Comparison of ENCODE assay signal across 23 mouse cellular contexts in genomic region chr16:52164246-52164645, GRCm38 (mm10).
DNase-seq lines count a peak whose midpoint lies in the region; ATAC-seq and TF ChIP-seq lines count a peak whose summit lies in the region.
"Had no signal": no experiment of that assay in that cellular context is flagged by ENCODE, and none has a peak within 500 bp of the region (broad histone marks: within the 10 kb centered on the region; RNA-seq: fewer than 3 reads in every experiment).

No protein-coding gene starts in this region.

- TF ChIP-seq CTCF in midbrain, postnatal 0 days (IDR thresholded peaks at IDR 0.05): no peak

- H3K9me3 ChIP-seq in midbrain, embryonic 13.5 days: no peaks in the 10 kb centered on the region
- no peaks in the 10 kb centered on the region for H3K9me3 ChIP-seq in midbrain, postnatal 0 days (ENCODE audit: low read length)
- H3K9me3 ChIP-seq in midbrain, embryonic 16.5 days (replicated peaks; ENCODE audit: control insufficient read depth, low read length, poor library complexity, severe bottlenecking): no peaks in the 10 kb centered on the region
- H3K9me3 ChIP-seq in midbrain, embryonic 14.5 days (ENCODE audit: control insufficient read depth, low read length): no peaks in the 10 kb centered on the region
- H3K9me3 ChIP-seq: embryonic facial prominence, embryonic 10.5 days; embryonic facial prominence, embryonic 12.5 days; forebrain, embryonic 13.5 days; forebrain, embryonic 15.5 days had no signal

- H3K27me3 ChIP-seq in midbrain, embryonic 13.5 days: no peaks in the 10 kb centered on the region
- H3K27me3 ChIP-seq in midbrain, postnatal 0 days (ENCODE audit: insufficient read depth, low read length): no peaks in the 10 kb centered on the region
- no peaks in the 10 kb centered on the region for H3K27me3 ChIP-seq in midbrain, embryonic 16.5 days (ENCODE audit: control insufficient read depth, insufficient read depth, low read depth, low read length)
- H3K27me3 ChIP-seq in midbrain, embryonic 14.5 days (ENCODE audit: control insufficient read depth, insufficient read depth, low read length): no peaks in the 10 kb centered on the region
- H3K27me3 ChIP-seq: embryonic facial prominence, embryonic 12.5 days; forebrain, embryonic 13.5 days; forebrain, embryonic 15.5 days; Patski had no signal

- peaks cover 26% of the 10 kb centered on the region for H3K36me3 ChIP-seq in midbrain, embryonic 13.5 days
- H3K36me3 ChIP-seq in midbrain, postnatal 0 days (ENCODE audit: insufficient read depth, low read length): peaks cover 6% of the 10 kb centered on the region; the same call in 1 of the 2 replicates
- peaks cover 11% of the 10 kb centered on the region for H3K36me3 ChIP-seq in midbrain, embryonic 16.5 days (ENCODE audit: control insufficient read depth, insufficient read depth, low read length)
- H3K36me3 ChIP-seq in midbrain, embryonic 14.5 days (ENCODE audit: control insufficient read depth, insufficient read depth, low read length): peaks cover 29% of the 10 kb centered on the region

- no peak overlapping the region for H3K9ac ChIP-seq in midbrain, embryonic 13.5 days (replicated peaks)
- no peak overlapping the region for H3K9ac ChIP-seq in midbrain, postnatal 0 days (replicated peaks; ENCODE audit: low read length, poor library complexity, severe bottlenecking)
- H3K9ac ChIP-seq in midbrain, embryonic 16.5 days (ENCODE audit: low read depth, low read length): no peak overlapping the region
- no peak overlapping the region for H3K9ac ChIP-seq in midbrain, embryonic 14.5 days (replicated peaks; ENCODE audit: low read length)
- H3K9ac ChIP-seq: embryonic facial prominence, embryonic 12.5 days; forebrain, embryonic 13.5 days; forebrain, embryonic 15.5 days; forebrain, postnatal 0 days had no signal

- no peak for DNase-seq in frontal cortex, postnatal 36 days (ENCODE audit: low spot score in 2 of 2)
- DNase-seq in midbrain, postnatal 0 days (ENCODE audit: low spot score): no peak
- DNase-seq in midbrain, embryonic 14.5 days: no peak
- peak; percentile 8 for DNase-seq in NIH3T3 (ENCODE audit: low read depth)
- no peak for DNase-seq in right cerebral cortex, postnatal 10 days (ENCODE audit: low spot score in 2 of 2)
- DNase-seq: adrenal gland, adult 8-10 months; adrenal gland, postnatal 14 days; adrenal gland, postnatal 36 days; cerebellum, adult 11 months; cerebellum, adult 18-20 months; cerebellum, adult 8-10 months; cerebellum, postnatal 10 days; cerebellum, postnatal 25 days; forebrain, postnatal 0 days had no signal

- 89% methylated on average over 9 of the region's 9 CpGs for WGBS in midbrain, embryonic 13.5 days
- 89% methylated on average over 9 of the region's 9 CpGs for WGBS in midbrain, postnatal 0 days
- WGBS in midbrain, embryonic 16.5 days: 83% methylated on average over 9 of the region's 9 CpGs
- WGBS in midbrain, embryonic 14.5 days: 85% methylated on average over 9 of the region's 9 CpGs

- no peak overlapping the region for H3K4me3 ChIP-seq in midbrain, embryonic 13.5 days (replicated peaks)
- no peak overlapping the region for H3K4me3 ChIP-seq in midbrain, postnatal 0 days (ENCODE audit: low read depth, low read length)
- no peak overlapping the region for H3K4me3 ChIP-seq in midbrain, embryonic 16.5 days (ENCODE audit: low read depth, low read length)
- H3K4me3 ChIP-seq in midbrain, embryonic 14.5 days (replicated peaks; ENCODE audit: low read depth, low read length): no peak overlapping the region
- H3K4me3 ChIP-seq: embryonic facial prominence, embryonic 10.5 days; embryonic facial prominence, embryonic 12.5 days; forebrain, embryonic 13.5 days; forebrain, embryonic 15.5 days had no signal

- ATAC-seq in frontal cortex, adult (ENCODE audit: low TSS enrichment): peak; percentile 74
- peak; percentile 54 for ATAC-seq in midbrain, embryonic 13.5 days
- no peak for ATAC-seq in midbrain, postnatal 0 days (ENCODE audit: low FRiP score)
- ATAC-seq in midbrain, embryonic 16.5 days: 0 out of 2 replicates have a peak, but pooled peaks have one; percentile 17
- ATAC-seq in midbrain, embryonic 14.5 days (ENCODE audit: low FRiP score, low TSS enrichment): no peak
- ATAC-seq: activated CD4-positive, CD25-positive, alpha-beta regulatory T cell, adult 4 months; forebrain, embryonic 13.5 days; forebrain, embryonic 15.5 days; forebrain, postnatal 0 days; Patski had no signal

- no peak overlapping the region for H3K4me2 ChIP-seq in midbrain, embryonic 13.5 days (replicated peaks)
- no peak overlapping the region for H3K4me2 ChIP-seq in midbrain, postnatal 0 days (ENCODE audit: low read depth, low read length, poor library complexity, severe bottlenecking)
- no peak overlapping the region for H3K4me2 ChIP-seq in midbrain, embryonic 16.5 days (ENCODE audit: low read length)
- no peak overlapping the region for H3K4me2 ChIP-seq in midbrain, embryonic 14.5 days (ENCODE audit: low read length)
- H3K4me2 ChIP-seq: embryonic facial prominence, embryonic 12.5 days; forebrain, embryonic 13.5 days; forebrain, embryonic 15.5 days had no signal

- no peak overlapping the region for H3K27ac ChIP-seq in midbrain, embryonic 13.5 days
- no peak overlapping the region for H3K27ac ChIP-seq in midbrain, postnatal 0 days (ENCODE audit: low read depth, low read length)
- H3K27ac ChIP-seq in midbrain, embryonic 16.5 days (ENCODE audit: low read length): no peak overlapping the region
- H3K27ac ChIP-seq in midbrain, embryonic 14.5 days (replicated peaks; ENCODE audit: low read depth, low read length): no peak overlapping the region
- H3K27ac ChIP-seq: embryonic facial prominence, embryonic 10.5 days; embryonic facial prominence, embryonic 12.5 days; forebrain, embryonic 13.5 days; forebrain, embryonic 15.5 days had no signal

- H3K4me1 ChIP-seq in midbrain, embryonic 13.5 days (replicated peaks): 0 out of 2 replicates have a peak, but pooled peaks cover 6% of the 10 kb centered on the region
- H3K4me1 ChIP-seq in midbrain, postnatal 0 days (ENCODE audit: insufficient read depth, low read length): no peaks in the 10 kb centered on the region
- H3K4me1 ChIP-seq in midbrain, embryonic 16.5 days (ENCODE audit: control insufficient read depth, insufficient read depth, low read length): no peaks in the 10 kb centered on the region
- no peaks in the 10 kb centered on the region for H3K4me1 ChIP-seq in midbrain, embryonic 14.5 days (ENCODE audit: control insufficient read depth, insufficient read depth, low read length)
- H3K4me1 ChIP-seq: embryonic facial prominence, embryonic 10.5 days; embryonic facial prominence, embryonic 12.5 days had no signal

Comparison
In these comparisons a context has a peak if more than half of its experiments do, and no peak if none do; other contexts are left out.
1. ATAC-seq: peak in frontal cortex, adult (single experiment), midbrain, embryonic 13.5 days (single experiment) and midbrain, embryonic 16.5 days (single experiment); none in midbrain, postnatal 0 days (single experiment) and midbrain, embryonic 14.5 days (single experiment).